Mouse (Mus musculus) ES-E14 (cell line): ENCODE data around the gene Lrrc8d.

Experiments
- CHD2 ChIP-seq: IDR thresholded peaks from 2 replicates; pipeline ENCODE4 v1.6.1; 2014; ENCODE audit warnings: mild to moderate bottlenecking, low read depth, low read length, inconsistent platforms
- HCFC1 ChIP-seq: IDR thresholded peaks from 2 replicates; pipeline ENCODE4 v1.6.1; 2012; ENCODE audit warnings: low read length, inconsistent platforms, borderline replicate concordance; ENCODE audit not compliant: insufficient read depth
- MAFK ChIP-seq: IDR thresholded peaks from 2 replicates; pipeline ENCODE4 v1.6.1; 2014; ENCODE audit warnings: mild to moderate bottlenecking, low read depth, low read length, inconsistent platforms; ENCODE audit not compliant: insufficient read depth
- ZC3H11A ChIP-seq: IDR thresholded peaks from 2 replicates; pipeline ENCODE4 v1.6.1; 2012; ENCODE audit warnings: low read depth, mild to moderate bottlenecking, inconsistent platforms, low read length, borderline replicate concordance
- ZNF384 ChIP-seq: IDR thresholded peaks from 2 replicates; pipeline ENCODE4 v1.6.1; 2012; ENCODE audit warnings: low read depth, low read length, inconsistent platforms

- TF ChIP-seq ZC3H11A (no peak), MAFK (no peak), ZNF384 (no peak), CHD2 (no peak), HCFC1 (no peak)
These were observed 101.3 kb downstream of the Lrrc8d start for GRCm38 (mm10) chr5:105801031-105801529.
